Mouse (Mus musculus): ENCODE data around the gene Nfib.

- TF ChIP-seq CTCF (IDR thresholded peaks at IDR 0.05; ENCODE audit: borderline replicate concordance, control insufficient read depth, extremely low read depth, insufficient read depth, low read length, poor library complexity) (no peak), POLR2A (IDR thresholded peaks at IDR 0.05; ENCODE audit: control insufficient read depth, extremely low read depth, insufficient read depth, low read length, poor library complexity) (no peak)
Measured at GRCm38 (mm10) chr4:82406511-82406910, 299.0 kb downstream of the Nfib start.

Measured in thymus, adult 2 months (tissue).